In genomic region chr1:165132187-165132877, GRCm38 (mm10) we compare ENCODE assay signal across 9 mouse cellular contexts. TPM values are rescaled to one million over a fixed set of nuclear protein-coding genes. Genes with fewer than 3 reads are reported as not detected.
DNase-seq lines count a peak whose midpoint lies in the region; ATAC-seq and TF ChIP-seq lines count a peak whose summit lies in the region.
"Had no signal": no experiment of that assay in that cellular context is flagged by ENCODE, and none has a peak within 500 bp of the region (broad histone marks: within the 10 kb centered on the region; RNA-seq: fewer than 3 reads in every experiment).

No protein-coding gene starts in this region.

- ATAC-seq in heart, embryonic 11.5 days (replicated peaks; ENCODE audit: insufficient number of reproducible peaks, low FRiP score, low TSS enrichment) = no peak
- peak; percentile 77 for ATAC-seq in forebrain, embryonic 13.5 days
- ATAC-seq in hindbrain, embryonic 14.5 days (ENCODE audit: low FRiP score) = peak; percentile 70

- H3K27me3 ChIP-seq in heart, adult 2 months (ENCODE audit: control insufficient read depth, insufficient read depth, low read length) = no peaks in the 10 kb centered on the region
- no peaks in the 10 kb centered on the region for H3K27me3 ChIP-seq in heart, embryonic 11.5 days (ENCODE audit: control insufficient read depth, insufficient read depth, low read length)
- H3K27me3 ChIP-seq in forebrain, embryonic 13.5 days = no peaks in the 10 kb centered on the region
- H3K27me3 ChIP-seq in hindbrain, embryonic 14.5 days (ENCODE audit: control insufficient read depth, insufficient read depth, low read length) = no peaks in the 10 kb centered on the region
- H3K27me3 ChIP-seq: stomach, embryonic 15.5 days had no signal

- 0 out of 2 replicates have a peak, but pooled peaks have one; percentile 32 for TF ChIP-seq EP300 in heart, adult 2 months (IDR thresholded peaks at IDR 0.05; ENCODE audit: insufficient read depth, low read depth, low read length)

- DNase-seq in heart, adult 2 months = peak; percentile 54 to 78
- peak; percentile 85 for DNase-seq in c-Kit-positive CD71-positive TER-119-positive erythroid progenitor cells, embryonic 14.5 days (ENCODE audit: low spot score)
- peak; percentile 91 for DNase-seq in hindbrain, embryonic 14.5 days (ENCODE audit: low spot score)
- DNase-seq in left cerebral cortex, adult 2 months (ENCODE audit: extremely low spot score in 1 of 2, low spot score in 2 of 2) = peak; percentile 80 to 86
- DNase-seq in mesoderm, embryonic 11.5 days (ENCODE audit: low read depth, low spot score) = peak; percentile 84
- peak; percentile 61 for DNase-seq in skeletal muscle tissue, adult 2 months (ENCODE audit: low read depth, low spot score)

- H3K79me2 ChIP-seq in heart, adult 2 months (replicated peaks; ENCODE audit: control insufficient read depth, insufficient read depth, low read length) = no peaks in the 10 kb centered on the region

- no peak for TF ChIP-seq POLR2A in heart, adult 2 months (IDR thresholded peaks at IDR 0.05; ENCODE audit: insufficient read depth, low read depth, low read length)

- H3K27ac ChIP-seq in heart, adult 2 months = no peak overlapping the region
- H3K27ac ChIP-seq in heart, embryonic 11.5 days (ENCODE audit: low read depth, low read length) = no peak overlapping the region
- H3K27ac ChIP-seq in forebrain, embryonic 13.5 days = no peak overlapping the region
- H3K27ac ChIP-seq in hindbrain, embryonic 14.5 days = no peak overlapping the region
- H3K27ac ChIP-seq in left cerebral cortex, adult 2 months = peak overlapping the region; percentile 82
- H3K27ac ChIP-seq: stomach, embryonic 15.5 days had no signal

- no peaks in the 10 kb centered on the region for H3K9me3 ChIP-seq in heart, embryonic 11.5 days (replicated peaks; ENCODE audit: control insufficient read depth, low read length)
- H3K9me3 ChIP-seq in forebrain, embryonic 13.5 days (replicated peaks) = no peaks in the 10 kb centered on the region
- no peaks in the 10 kb centered on the region for H3K9me3 ChIP-seq in hindbrain, embryonic 14.5 days (ENCODE audit: control insufficient read depth, low read length)
- H3K9me3 ChIP-seq: stomach, embryonic 15.5 days had no signal

- no peaks in the 10 kb centered on the region for H3K4me1 ChIP-seq in heart, adult 2 months (ENCODE audit: control insufficient read depth, insufficient read depth, low read length)
- H3K4me1 ChIP-seq in heart, embryonic 11.5 days (ENCODE audit: control insufficient read depth, insufficient read depth, low read length) = no peaks in the 10 kb centered on the region
- H3K4me1 ChIP-seq in forebrain, embryonic 13.5 days = no peaks in the 10 kb centered on the region
- H3K4me1 ChIP-seq in hindbrain, embryonic 14.5 days (replicated peaks; ENCODE audit: control insufficient read depth, insufficient read depth, low read length) = no peaks in the 10 kb centered on the region
- H3K4me1 ChIP-seq: stomach, embryonic 15.5 days had no signal

- no peaks in the 10 kb centered on the region for H3K36me3 ChIP-seq in heart, adult 2 months (ENCODE audit: control insufficient read depth, insufficient read depth, low read length)
- H3K36me3 ChIP-seq in heart, embryonic 11.5 days (ENCODE audit: control insufficient read depth, insufficient read depth, low read length) = no peaks in the 10 kb centered on the region
- no peaks in the 10 kb centered on the region for H3K36me3 ChIP-seq in forebrain, embryonic 13.5 days (ENCODE audit: poor library complexity, severe bottlenecking)
- H3K36me3 ChIP-seq in hindbrain, embryonic 14.5 days (replicated peaks; ENCODE audit: control insufficient read depth, insufficient read depth) = no peaks in the 10 kb centered on the region
- H3K36me3 ChIP-seq: stomach, embryonic 15.5 days had no signal

- WGBS in heart, adult 2 months = 61% methylated on average over 14 of the region's 14 CpGs
- whole genome bisulfite sequencing in heart, embryonic 11.5 days (ENCODE audit: insufficient replicate concordance) = 72% methylated on average over 14 of the region's 14 CpGs
- 77% methylated on average over 14 of the region's 14 CpGs for WGBS in forebrain, embryonic 13.5 days
- 78% methylated on average over 14 of the region's 14 CpGs for WGBS in hindbrain, embryonic 14.5 days

- no peak overlapping the region for H3K9ac ChIP-seq in heart, adult 2 months (ENCODE audit: low read depth, low read length)
- no peak overlapping the region for H3K9ac ChIP-seq in heart, embryonic 11.5 days (ENCODE audit: low read depth, low read length)
- no peak overlapping the region for H3K9ac ChIP-seq in forebrain, embryonic 13.5 days
- no peak overlapping the region for H3K9ac ChIP-seq in hindbrain, embryonic 14.5 days
- H3K9ac ChIP-seq: stomach, embryonic 15.5 days had no signal

- intact Hi-C loops in heart, adult 2 months (cut with DNase I) = no loop called here
- intact Hi-C loops in left cerebral cortex, adult 2 months (cut with DNase I) = no loop called here

- peak; percentile 93 for TF ChIP-seq CTCF in heart, adult 2 months (IDR thresholded peaks at IDR 0.05)
- TF ChIP-seq CTCF in left cerebral cortex, adult 2 months (IDR thresholded peaks at IDR 0.05) = peak; percentile 96

- no peak overlapping the region for H3K4me2 ChIP-seq in heart, embryonic 11.5 days
- H3K4me2 ChIP-seq in forebrain, embryonic 13.5 days = no peak overlapping the region
- no peak overlapping the region for H3K4me2 ChIP-seq in hindbrain, embryonic 14.5 days (replicated peaks)
- H3K4me2 ChIP-seq: stomach, embryonic 15.5 days had no signal

- no peak overlapping the region for H3K4me3 ChIP-seq in heart, adult 2 months
- no peak overlapping the region for H3K4me3 ChIP-seq in heart, embryonic 11.5 days (ENCODE audit: low read depth, low read length)
- H3K4me3 ChIP-seq in forebrain, embryonic 13.5 days = no peak overlapping the region
- no peak overlapping the region for H3K4me3 ChIP-seq in hindbrain, embryonic 14.5 days (replicated peaks; ENCODE audit: low read length)
- H3K4me3 ChIP-seq in left cerebral cortex, adult 2 months = no peak overlapping the region
- H3K4me3 ChIP-seq: stomach, embryonic 15.5 days had no signal

RNA-seq across cellular contexts. Expression of gene Tbx19, which starts 28.2 kb away (rescaled TPM):
- total RNA-seq in heart, adult 2 months (2021) = not detected
- not detected in 2 replicates for polyA plus RNA-seq in heart, adult 2 months (2012; rRNA removed)
- not detected in 2 replicates for polyA plus RNA-seq in heart, embryonic 11.5 days (2014; fragmentation: Nextera tagmentation; extraction: Ambion mirVana)
- 0.10 and 0.24 TPM in 2 replicates for polyA plus RNA-seq in forebrain, embryonic 13.5 days (2015; fragmentation: Nextera tagmentation; extraction: Ambion mirVana)
- polyA plus RNA-seq in hindbrain, embryonic 14.5 days (2014; fragmentation: Nextera tagmentation; extraction: Ambion mirVana) = not detected in 2 replicates
- not detected for total RNA-seq in left cerebral cortex, adult 2 months (2021)
- polyA plus RNA-seq: stomach, embryonic 15.5 days had no signal
